Comparison of ENCODE assay signal across 8 mouse cellular contexts in genomic region chr15:80082661-80083275, GRCm38 (mm10). TPM values are rescaled to one million over a fixed set of nuclear protein-coding genes. Genes with fewer than 3 reads are reported as not detected.
DNase-seq lines count a peak whose midpoint lies in the region; ATAC-seq and TF ChIP-seq lines count a peak whose summit lies in the region.

No protein-coding gene starts in this region.

- peak overlapping the region; percentile 86 for H3ac ChIP-seq in C2C12 (ENCODE audit: control insufficient read depth, insufficient read length, low read depth)

- intact Hi-C loops in gastrocnemius, adult 2 months (cut with DNase I): loop anchor here (5.0 to 10.0 kb wide), 3 partner anchors 250 to 622 kb away; partner anchors contain the start of genes Cbx6, Npcd and Sun2
- intact Hi-C loops in gastrocnemius, postnatal 14 days (cut with DNase I; ENCODE audit: low total_unique reads): no loop called here

- DNase-seq in gastrocnemius, adult 2 months: no peak
- DNase-seq in gastrocnemius, postnatal 14 days: no peak
- no peak for DNase-seq in limb, embryonic 14.5 days (ENCODE audit: low spot score)
- no peak for DNase-seq in stomach, postnatal 0 days (ENCODE audit: low spot score)
- DNase-seq in layer of hippocampus, adult 18-20 months (ENCODE audit: low spot score in 2 of 2): no peak
- no peak for DNase-seq in layer of hippocampus, adult 9-11 months

- TF ChIP-seq EP300 in stomach, postnatal 0 days (optimal IDR thresholded peaks at IDR 0.05): no peak

- peak overlapping the region; percentile 91 for H3K9ac ChIP-seq in embryonic facial prominence, embryonic 15.5 days
- peak overlapping the region; percentile 94 for H3K9ac ChIP-seq in limb, embryonic 14.5 days (ENCODE audit: low read depth, low read length, severe bottlenecking)
- peak overlapping the region; percentile 93 for H3K9ac ChIP-seq in stomach, postnatal 0 days (ENCODE audit: low read length)

- H3K9me3 ChIP-seq in embryonic facial prominence, embryonic 15.5 days (replicated peaks): no peaks in the 10 kb centered on the region
- no peaks in the 10 kb centered on the region for H3K9me3 ChIP-seq in limb, embryonic 14.5 days (ENCODE audit: control insufficient read depth, low read length)
- no peaks in the 10 kb centered on the region for H3K9me3 ChIP-seq in stomach, postnatal 0 days (ENCODE audit: control insufficient read depth, low read length)

- peaks cover 55% of the 10 kb centered on the region for H3K79me2 ChIP-seq in C2C12 (ENCODE audit: control insufficient read depth, insufficient read depth)

- no peak; the same call in 1 of the 2 replicates for ATAC-seq in embryonic facial prominence, embryonic 15.5 days (ENCODE audit: insufficient number of reproducible peaks, low FRiP score, low TSS enrichment, low read depth)
- ATAC-seq in limb, embryonic 14.5 days (ENCODE audit: low FRiP score, low read depth): no peak
- no peak for ATAC-seq in stomach, postnatal 0 days (ENCODE audit: low FRiP score, low TSS enrichment)

- peak overlapping the region; percentile 85 for H3K4me3 ChIP-seq in gastrocnemius, adult 2 months
- H3K4me3 ChIP-seq in C2C12 (ENCODE audit: insufficient read depth, poor library complexity, severe bottlenecking): peak overlapping the region; percentile 100
- peak overlapping the region; percentile 67 for H3K4me3 ChIP-seq in embryonic facial prominence, embryonic 15.5 days (replicated peaks)
- peak overlapping the region; percentile 87 for H3K4me3 ChIP-seq in limb, embryonic 14.5 days (replicated peaks; ENCODE audit: low read length)
- H3K4me3 ChIP-seq in stomach, postnatal 0 days (ENCODE audit: low read depth, low read length): peak overlapping the region; percentile 78

- no peak for TF ChIP-seq CTCF in gastrocnemius, adult 2 months (IDR thresholded peaks at IDR 0.05)
- no peak for TF ChIP-seq CTCF in C2C12 (IDR thresholded peaks at IDR 0.05; ENCODE audit: control insufficient read depth, insufficient read depth, insufficient read length)
- no peak for TF ChIP-seq CTCF in stomach, postnatal 0 days (IDR thresholded peaks at IDR 0.05; ENCODE audit: low read depth)

- no peak for TF ChIP-seq POLR2A in limb, embryonic 14.5 days (IDR thresholded peaks at IDR 0.05; ENCODE audit: borderline replicate concordance, extremely low read depth, insufficient read depth, insufficient read length)

- H3K79me3 ChIP-seq in C2C12 (ENCODE audit: low read depth): peaks cover 46% of the 10 kb centered on the region

- peak overlapping the region; percentile 95 for H3K27ac ChIP-seq in gastrocnemius, adult 2 months
- peak overlapping the region; percentile 97 for H3K27ac ChIP-seq in embryonic facial prominence, embryonic 15.5 days (replicated peaks)
- H3K27ac ChIP-seq in limb, embryonic 14.5 days (replicated peaks; ENCODE audit: low read depth, low read length): peak overlapping the region; percentile 93
- H3K27ac ChIP-seq in stomach, postnatal 0 days (replicated peaks): peak overlapping the region; percentile 88

- peaks cover 49% of the 10 kb centered on the region for H3K36me3 ChIP-seq in C2C12 (ENCODE audit: control insufficient read depth, insufficient read depth)
- peaks cover 43% of the 10 kb centered on the region for H3K36me3 ChIP-seq in embryonic facial prominence, embryonic 15.5 days
- peaks cover 44% of the 10 kb centered on the region for H3K36me3 ChIP-seq in limb, embryonic 14.5 days (ENCODE audit: control insufficient read depth, insufficient read depth, low read length)
- H3K36me3 ChIP-seq in stomach, postnatal 0 days (ENCODE audit: control insufficient read depth, insufficient read depth, low read length): peaks cover 24% of the 10 kb centered on the region

- H3K4me1 ChIP-seq in embryonic facial prominence, embryonic 15.5 days: peaks cover 28% of the 10 kb centered on the region
- H3K4me1 ChIP-seq in limb, embryonic 14.5 days (ENCODE audit: control insufficient read depth, insufficient read depth, low read length): peaks cover 11% of the 10 kb centered on the region; the same call in 1 of the 2 replicates
- no peaks in the 10 kb centered on the region for H3K4me1 ChIP-seq in stomach, postnatal 0 days (replicated peaks; ENCODE audit: control insufficient read depth, insufficient read depth)

- no peaks in the 10 kb centered on the region for H3K27me3 ChIP-seq in C2C12 (ENCODE audit: control insufficient read depth, insufficient read depth, insufficient read length)
- H3K27me3 ChIP-seq in embryonic facial prominence, embryonic 15.5 days: no peaks in the 10 kb centered on the region
- H3K27me3 ChIP-seq in limb, embryonic 14.5 days (ENCODE audit: control insufficient read depth, insufficient read depth, low read length): no peaks in the 10 kb centered on the region
- no peaks in the 10 kb centered on the region for H3K27me3 ChIP-seq in stomach, postnatal 0 days (ENCODE audit: control insufficient read depth, insufficient read depth, low read length)

- WGBS in embryonic facial prominence, embryonic 15.5 days: under 1% methylated on average over 21 of the region's 21 CpGs
- under 1% methylated on average over 21 of the region's 21 CpGs for WGBS in limb, embryonic 14.5 days
- under 1% methylated on average over 21 of the region's 21 CpGs for WGBS in stomach, postnatal 0 days

- peak overlapping the region; percentile 63 for H3K4me2 ChIP-seq in embryonic facial prominence, embryonic 15.5 days (replicated peaks)
- peak overlapping the region; percentile 64 for H3K4me2 ChIP-seq in limb, embryonic 14.5 days (replicated peaks; ENCODE audit: low read depth, low read length, severe bottlenecking)
- H3K4me2 ChIP-seq in stomach, postnatal 0 days (replicated peaks; ENCODE audit: low read depth): peak overlapping the region; percentile 66

TF ChIP-seq in C2C12, 6 proteins besides CTCF, POLR2A, EP300 and RAD21:
- TF ChIP-seq USF1 (IDR thresholded peaks at IDR 0.05; ENCODE audit: low read depth) (peak; percentile 29), MYOD1 (IDR thresholded peaks at IDR 0.05; ENCODE audit: control insufficient read depth, insufficient read length, low read depth) (no peak), MAX (IDR thresholded peaks at IDR 0.05) (peak; percentile 66)
TF ChIP-seq in C2C12: peak in this region for 2.

RNA-seq across cellular contexts. Expression of gene Syngr1, which starts 8.4 kb away (rescaled TPM):
- 10 to 100 TPM; 46.1 to 46.4 TPM for total RNA-seq in gastrocnemius, adult 2 months (2021)
- 10 to 100 TPM; 16.6 to 20.1 TPM for total RNA-seq in gastrocnemius, postnatal 14 days (2021)
- 7.9 TPM for polyA plus RNA-seq in C2C12 (2012; fragmentation: generic; extraction: Trizol)
- 13.5 and 13.7 TPM in 2 replicates for polyA plus RNA-seq in embryonic facial prominence, embryonic 15.5 days (2015; fragmentation: Nextera tagmentation; extraction: Ambion mirVana)
- polyA plus RNA-seq in limb, embryonic 14.5 days (2012; rRNA removed): 10.8 and 11.0 TPM in 2 replicates
- polyA plus RNA-seq in limb, embryonic 14.5 days (2014; fragmentation: Nextera tagmentation; extraction: Ambion mirVana): 8.3 and 11.5 TPM in 2 replicates
- 53.7 TPM in 2 replicates for polyA plus RNA-seq in stomach, postnatal 0 days (2015; fragmentation: Nextera tagmentation; extraction: Ambion mirVana)
- total RNA-seq in layer of hippocampus, adult 18-20 months (2021): 100 to 1,000 TPM; 370 to 379 TPM

RNA-seq across cellular contexts. Expression of gene Rpl3, which starts 8.9 kb away (rescaled TPM):
- total RNA-seq in gastrocnemius, adult 2 months (2021): 10 to 100 TPM; 38.6 to 51.4 TPM
- total RNA-seq in gastrocnemius, postnatal 14 days (2021): 100 to 1,000 TPM; 129 to 167 TPM
- polyA plus RNA-seq in C2C12 (2012; fragmentation: generic; extraction: Trizol): 1,181 TPM
- 1,004 and 1,072 TPM in 2 replicates for polyA plus RNA-seq in embryonic facial prominence, embryonic 15.5 days (2015; fragmentation: Nextera tagmentation; extraction: Ambion mirVana)
- polyA plus RNA-seq in limb, embryonic 14.5 days (2012; rRNA removed): 1,074 and 1,569 TPM in 2 replicates
- 1,384 and 1,387 TPM in 2 replicates for polyA plus RNA-seq in limb, embryonic 14.5 days (2014; fragmentation: Nextera tagmentation; extraction: Ambion mirVana)
- 706 and 736 TPM in 2 replicates for polyA plus RNA-seq in stomach, postnatal 0 days (2015; fragmentation: Nextera tagmentation; extraction: Ambion mirVana)
- 100 to 1,000 TPM; 600 to 628 TPM for total RNA-seq in layer of hippocampus, adult 18-20 months (2021)

RNA-seq across cellular contexts. Expression of gene Tab1, which starts 50.2 kb away (rescaled TPM):
- total RNA-seq in gastrocnemius, adult 2 months (2021): 10 to 100 TPM; 13.0 to 16.1 TPM
- 10 to 100 TPM; 13.1 to 15.1 TPM for total RNA-seq in gastrocnemius, postnatal 14 days (2021)
- polyA plus RNA-seq in C2C12 (2012; fragmentation: generic; extraction: Trizol): 30.2 TPM
- polyA plus RNA-seq in embryonic facial prominence, embryonic 15.5 days (2015; fragmentation: Nextera tagmentation; extraction: Ambion mirVana): 38.2 and 38.7 TPM in 2 replicates
- 43.1 and 56.5 TPM in 2 replicates for polyA plus RNA-seq in limb, embryonic 14.5 days (2012; rRNA removed)
- polyA plus RNA-seq in limb, embryonic 14.5 days (2014; fragmentation: Nextera tagmentation; extraction: Ambion mirVana): 34.6 and 39.4 TPM in 2 replicates
- polyA plus RNA-seq in stomach, postnatal 0 days (2015; fragmentation: Nextera tagmentation; extraction: Ambion mirVana): 16.3 and 16.5 TPM in 2 replicates
- 10 to 100 TPM; 21.2 to 23.4 TPM for total RNA-seq in layer of hippocampus, adult 18-20 months (2021)
